Mouse (Mus musculus): Measurements from ENCODE around the gene Hormad2. TPM values are rescaled to one million over a fixed set of nuclear protein-coding genes. Genes with fewer than 3 reads are reported as not detected.

Hormad2 gene
- total and polyA plus RNA-seq, 2 experiments from 2014 or later = 0.10 TPM; not detected in 1

- Histone ChIP-seq H3K27ac (ENCODE audit: low read depth, low read length) (no peak overlapping the region), H3K4me3 (ENCODE audit: low read depth, low read length) (no peak overlapping the region), H3K9ac (replicated peaks; ENCODE audit: low read length, poor library complexity, severe bottlenecking) (no peak overlapping the region), H3K36me3 (ENCODE audit: insufficient read depth, low read length) (no peaks in the 10 kb centered on the region), H3K4me2 (ENCODE audit: low read depth, low read length, poor library complexity, severe bottlenecking) (no peak overlapping the region), H3K9me3 (ENCODE audit: low read length) (no peaks in the 10 kb centered on the region), H3K27me3 (ENCODE audit: insufficient read depth, low read length) (no peaks in the 10 kb centered on the region), H3K4me1 (ENCODE audit: insufficient read depth, low read length) (no peaks in the 10 kb centered on the region)
- ATAC-seq (ENCODE audit: low FRiP score) (no peak), DNase-seq (ENCODE audit: low spot score) (no peak)
- TF ChIP-seq CTCF (IDR thresholded peaks at IDR 0.05) = no peak
- WGBS = 100% methylated on average over 1 of the region's 1 CpGs
These were observed 26.5 kb upstream of the Hormad2 start for GRCm38 (mm10) chr11:4467436-4467835.

- Histone ChIP-seq H3K9me3 (ENCODE audit: low read length) (no peaks in the 10 kb centered on the region), H3K9ac (replicated peaks; ENCODE audit: low read length, poor library complexity, severe bottlenecking) (no peak overlapping the region), H3K4me1 (ENCODE audit: insufficient read depth, low read length) (no peaks in the 10 kb centered on the region), H3K4me3 (ENCODE audit: low read depth, low read length) (no peak overlapping the region), H3K27me3 (ENCODE audit: insufficient read depth, low read length) (no peaks in the 10 kb centered on the region), H3K36me3 (ENCODE audit: insufficient read depth, low read length) (no peaks in the 10 kb centered on the region), H3K27ac (ENCODE audit: low read depth, low read length) (no peak overlapping the region), H3K4me2 (ENCODE audit: low read depth, low read length, poor library complexity, severe bottlenecking) (no peak overlapping the region)
- 68% methylated on average over 4 of the region's 4 CpGs for whole genome bisulfite sequencing
- ATAC-seq (ENCODE audit: low FRiP score) (no peak), DNase-seq (ENCODE audit: low spot score) (no peak)
- no peak for TF ChIP-seq CTCF (IDR thresholded peaks at IDR 0.05)
These were observed 25.3 kb upstream of the Hormad2 start for GRCm38 (mm10) chr11:4466191-4466590.

DNA sequence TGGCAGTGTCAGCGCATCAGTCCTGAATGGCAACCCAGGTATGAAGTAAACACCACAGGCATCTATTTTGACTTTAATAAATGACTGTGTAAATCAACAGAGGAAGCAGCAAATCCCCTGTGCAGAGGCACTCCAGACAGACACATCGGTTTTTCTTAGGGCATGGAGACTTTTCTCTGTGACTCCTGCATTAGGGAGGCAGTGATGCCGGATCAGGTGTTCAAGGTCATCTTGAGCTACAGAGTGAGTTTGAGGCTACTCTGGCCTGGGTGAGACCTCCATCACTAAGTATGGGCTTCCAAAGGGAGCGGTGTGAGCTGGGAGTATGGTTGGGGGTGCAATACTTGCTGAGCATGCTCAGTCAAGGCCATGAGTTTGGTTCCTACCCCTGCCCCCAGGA, 23.7 kb upstream of the Hormad2 start:
- H3K27ac ChIP-seq (ENCODE audit: low read depth, low read length) = no peak overlapping the region
- H3K4me3 ChIP-seq (ENCODE audit: low read depth, low read length) = no peak overlapping the region
- 94% methylated on average over 4 of the region's 4 CpGs for WGBS
- no peak overlapping the region for H3K9ac ChIP-seq (replicated peaks; ENCODE audit: low read length, poor library complexity, severe bottlenecking)
- H3K4me2 ChIP-seq (ENCODE audit: low read depth, low read length, poor library complexity, severe bottlenecking) = no peak overlapping the region
- no peaks in the 10 kb centered on the region for H3K4me1 ChIP-seq (ENCODE audit: insufficient read depth, low read length)
- H3K36me3 ChIP-seq (ENCODE audit: insufficient read depth, low read length) = no peaks in the 10 kb centered on the region
- no peak for TF ChIP-seq CTCF (IDR thresholded peaks at IDR 0.05)
- H3K9me3 ChIP-seq (ENCODE audit: low read length) = no peaks in the 10 kb centered on the region
- DNase-seq (ENCODE audit: low spot score) (no peak), ATAC-seq (ENCODE audit: low FRiP score) (no peak)
- no peaks in the 10 kb centered on the region for H3K27me3 ChIP-seq (ENCODE audit: insufficient read depth, low read length)

- Histone ChIP-seq H3K27ac (ENCODE audit: low read depth, low read length) (no peak overlapping the region), H3K4me3 (ENCODE audit: low read depth, low read length) (no peak overlapping the region)
These were observed 23.3 kb upstream of the Hormad2 start for GRCm38 (mm10) chr11:4464186-4464585.

DNA sequence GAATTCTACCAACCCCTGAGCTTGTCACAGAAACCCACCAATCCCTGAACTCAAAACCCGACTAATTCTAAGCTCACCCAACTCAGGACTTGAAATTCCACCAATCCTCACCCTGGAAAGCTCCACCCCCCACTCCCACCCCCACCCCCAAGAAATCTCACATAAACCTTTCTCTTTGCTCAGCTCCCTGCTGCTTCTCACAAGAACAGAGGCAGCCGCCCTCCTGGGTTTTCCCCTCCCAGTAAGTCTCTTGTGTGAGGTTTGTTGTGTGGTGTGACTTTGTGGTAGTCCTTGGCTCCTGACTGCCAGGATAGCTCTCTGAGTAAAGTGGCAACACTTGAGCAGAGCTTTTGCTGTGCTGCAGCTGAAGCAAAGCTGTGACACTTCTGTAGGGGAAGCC, 22.0 kb upstream of the Hormad2 start:
- no peak for ATAC-seq (ENCODE audit: low FRiP score)
- Histone ChIP-seq H3K27ac (ENCODE audit: low read depth, low read length) (no peak overlapping the region), H3K36me3 (ENCODE audit: insufficient read depth, low read length) (no peaks in the 10 kb centered on the region), H3K4me1 (ENCODE audit: insufficient read depth, low read length) (no peaks in the 10 kb centered on the region), H3K4me2 (ENCODE audit: low read depth, low read length, poor library complexity, severe bottlenecking) (no peak overlapping the region), H3K9me3 (ENCODE audit: low read length) (no peaks in the 10 kb centered on the region), H3K9ac (replicated peaks; ENCODE audit: low read length, poor library complexity, severe bottlenecking) (no peak overlapping the region), H3K4me3 (ENCODE audit: low read depth, low read length) (no peak overlapping the region), H3K27me3 (ENCODE audit: insufficient read depth, low read length) (no peaks in the 10 kb centered on the region)
- no peak for TF ChIP-seq CTCF (IDR thresholded peaks at IDR 0.05)
- DNase-seq (ENCODE audit: low spot score) = no peak
- WGBS = 40% methylated on average over 2 of the region's 2 CpGs

More at GRCm38 (mm10) chr11:4464186-4464585, 23.3 kb upstream of the Hormad2 start:
- ATAC-seq (ENCODE audit: low FRiP score) (no peak), DNase-seq (ENCODE audit: low spot score) (no peak)
- no peak overlapping the region for H3K9ac ChIP-seq (replicated peaks; ENCODE audit: low read length, poor library complexity, severe bottlenecking)
- no peaks in the 10 kb centered on the region for H3K4me1 ChIP-seq (ENCODE audit: insufficient read depth, low read length)
- no peaks in the 10 kb centered on the region for H3K36me3 ChIP-seq (ENCODE audit: insufficient read depth, low read length)
- no peak for TF ChIP-seq CTCF (IDR thresholded peaks at IDR 0.05)
- H3K27me3 ChIP-seq (ENCODE audit: insufficient read depth, low read length) = no peaks in the 10 kb centered on the region
- H3K9me3 ChIP-seq (ENCODE audit: low read length) = no peaks in the 10 kb centered on the region
- H3K4me2 ChIP-seq (ENCODE audit: low read depth, low read length, poor library complexity, severe bottlenecking) = no peak overlapping the region
- WGBS = 65% methylated on average over 1 of the region's 1 CpGs

DNA sequence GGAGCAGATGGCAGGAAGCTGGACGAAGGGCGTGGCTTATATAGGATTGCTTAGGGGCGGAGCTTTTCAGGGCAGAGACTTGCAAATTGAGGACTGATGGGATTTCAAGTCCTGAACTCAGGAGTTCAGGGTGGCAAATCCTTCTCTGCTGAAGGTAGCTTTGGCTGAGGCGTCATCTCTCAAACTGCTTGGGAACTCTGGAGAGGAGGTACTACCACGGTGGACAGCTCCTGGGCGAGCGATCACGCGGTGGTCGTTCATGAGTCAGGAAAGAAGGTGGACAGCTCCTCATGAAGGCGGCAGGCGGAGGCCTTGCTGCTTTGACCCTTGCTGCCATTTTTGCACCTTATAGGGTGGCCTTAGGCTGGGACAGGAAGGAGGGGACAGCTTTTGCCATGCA, 20.2 kb upstream of the Hormad2 start:
- ATAC-seq (ENCODE audit: low FRiP score) (no peak), DNase-seq (ENCODE audit: low spot score) (no peak)
- no peaks in the 10 kb centered on the region for H3K27me3 ChIP-seq (ENCODE audit: insufficient read depth, low read length)
- no peaks in the 10 kb centered on the region for H3K36me3 ChIP-seq (ENCODE audit: insufficient read depth, low read length)
- no peaks in the 10 kb centered on the region for H3K9me3 ChIP-seq (ENCODE audit: low read length)
- WGBS = 42% methylated on average over 12 of the region's 12 CpGs
- H3K4me1 ChIP-seq (ENCODE audit: insufficient read depth, low read length) = no peaks in the 10 kb centered on the region
- no peak overlapping the region for H3K9ac ChIP-seq (replicated peaks; ENCODE audit: low read length, poor library complexity, severe bottlenecking)
- TF ChIP-seq CTCF (IDR thresholded peaks at IDR 0.05) = no peak
- H3K27ac ChIP-seq (ENCODE audit: low read depth, low read length) = no peak overlapping the region
- no peak overlapping the region for H3K4me2 ChIP-seq (ENCODE audit: low read depth, low read length, poor library complexity, severe bottlenecking)
- no peak overlapping the region for H3K4me3 ChIP-seq (ENCODE audit: low read depth, low read length)

Data from midbrain, postnatal 0 days (tissue).